Mouse (Mus musculus): Measurements from ENCODE around the gene Rufy1. TPM values are rescaled to one million over a fixed set of nuclear protein-coding genes. Genes with fewer than 3 reads are reported as not detected.

Rufy1 gene
- polyA plus RNA-seq, 1 experiment from 2014 or later: 19.5 TPM

MicroRNAs encoded within 50 kb of the gene (microRNA counts, 519-probe panel; counts per million panel counts)
- microRNA mmu-miR-804: 4,102 counts per million, percentile 29 among the panel's probes with 10 or more counts

Small RNAs within 50 kb of the gene (microRNA-seq; reads per million reads assigned to microRNA genes)
- not detected for gene Mir804 (ENCODE audit: borderline number of aligned reads)

Other genes with a start within 250 kb of the Rufy1 start
- 159 and 197 TPM in 2 replicates for gene Sqstm1, start 220.3 kb downstream of the Rufy1 start, polyA plus RNA-seq (2014; fragmentation: Nextera tagmentation; extraction: Ambion mirVana)
- 14.2 and 14.4 TPM in 2 replicates for gene Mgat4b, start 220.2 kb downstream of the Rufy1 start, polyA plus RNA-seq (2014; fragmentation: Nextera tagmentation; extraction: Ambion mirVana)
- 0.74 TPM in 1 of 2 replicates, not detected in the other for gene Ltc4s, start 192.5 kb downstream of the Rufy1 start, polyA plus RNA-seq (2014; fragmentation: Nextera tagmentation; extraction: Ambion mirVana)
- gene Maml1, start 138.8 kb downstream of the Rufy1 start, polyA plus RNA-seq (2014; fragmentation: Nextera tagmentation; extraction: Ambion mirVana): 5.5 and 5.9 TPM in 2 replicates
- gene Canx, start 105.5 kb downstream of the Rufy1 start, polyA plus RNA-seq (2014; fragmentation: Nextera tagmentation; extraction: Ambion mirVana): 221 and 236 TPM in 2 replicates
- gene Cby3, start 76.7 kb downstream of the Rufy1 start, polyA plus RNA-seq (2014; fragmentation: Nextera tagmentation; extraction: Ambion mirVana): not detected in 2 replicates
- gene Hnrnph1, start 54.1 kb downstream of the Rufy1 start, polyA plus RNA-seq (2014; fragmentation: Nextera tagmentation; extraction: Ambion mirVana): 320 and 342 TPM in 2 replicates
- 2.5 and 2.9 TPM in 2 replicates for gene Adamts2, start 171.0 kb upstream of the Rufy1 start, polyA plus RNA-seq (2014; fragmentation: Nextera tagmentation; extraction: Ambion mirVana)

Data from heart, embryonic 11.5 days (tissue).